ENCODE assay signal across 12 mouse cellular contexts in the genomic region with DNA sequence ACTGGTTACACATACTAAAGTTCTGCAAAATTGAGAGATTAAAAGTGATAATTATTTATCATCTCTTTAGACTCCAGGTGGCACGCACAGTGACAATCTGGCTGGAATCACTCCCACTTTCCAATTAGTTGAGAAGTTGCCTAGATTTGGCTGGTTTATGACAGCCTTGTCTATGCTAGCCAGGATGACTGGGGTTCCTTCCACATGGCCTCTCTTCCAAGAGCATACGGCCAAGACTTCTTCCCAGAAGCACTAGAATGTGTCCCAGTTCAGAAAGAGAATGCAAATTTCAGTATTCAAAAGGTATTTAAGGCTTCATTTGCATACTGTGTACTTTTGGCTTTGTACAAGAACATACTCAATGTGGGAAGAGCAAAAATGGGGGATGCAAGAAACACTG.
DNase-seq lines count a peak whose midpoint lies in the region; ATAC-seq lines count a peak whose summit lies in the region.
"Had no signal": no experiment of that assay in that cellular context is flagged by ENCODE, and none has a peak within 500 bp of the region (broad histone marks: within the 10 kb centered on the region; RNA-seq: fewer than 3 reads in every experiment).

No protein-coding gene starts in this region.

- H3K27ac ChIP-seq in forebrain, embryonic 13.5 days: no peak overlapping the region
- H3K27ac ChIP-seq in forebrain, embryonic 12.5 days: no peak overlapping the region
- H3K27ac ChIP-seq in limb, embryonic 10.5 days: no peak overlapping the region
- H3K27ac ChIP-seq: heart, embryonic 13.5 days; liver, embryonic 13.5 days had no signal

- 63% methylated on average over 2 of the region's 2 CpGs for WGBS in forebrain, embryonic 13.5 days
- 78% methylated on average over 2 of the region's 2 CpGs for WGBS in forebrain, embryonic 12.5 days
- 78% methylated on average over 2 of the region's 2 CpGs for WGBS in limb, embryonic 10.5 days

- DNase-seq in cerebellum, adult 9-11 months: peak; percentile 61
- DNase-seq in layer of hippocampus, adult 9-10 months (ENCODE audit: low spot score): peak; percentile 59
- DNase-seq in right cerebral cortex, adult 2 months (ENCODE audit: low spot score in 2 of 2): peak; percentile 22 to 29
- DNase-seq in thymus, postnatal 25 days: no peak
- DNase-seq in limb, embryonic 10.5 days (ENCODE audit: low spot score): no peak
- DNase-seq in lung, postnatal 4 days: no peak
- DNase-seq: gastrocnemius, postnatal 14 days; liver, embryonic 13.5 days; retina, postnatal 1 day had no signal

- no peaks in the 10 kb centered on the region for H3K27me3 ChIP-seq in forebrain, embryonic 13.5 days
- H3K27me3 ChIP-seq in forebrain, embryonic 12.5 days: no peaks in the 10 kb centered on the region
- H3K27me3 ChIP-seq in limb, embryonic 10.5 days (ENCODE audit: low read depth, poor library complexity, severe bottlenecking): no peaks in the 10 kb centered on the region
- H3K27me3 ChIP-seq: heart, embryonic 13.5 days; liver, embryonic 13.5 days had no signal

- no peak overlapping the region for H3K4me3 ChIP-seq in forebrain, embryonic 13.5 days
- no peak overlapping the region for H3K4me3 ChIP-seq in forebrain, embryonic 12.5 days (replicated peaks)
- H3K4me3 ChIP-seq in limb, embryonic 10.5 days: no peak overlapping the region
- H3K4me3 ChIP-seq: heart, embryonic 13.5 days; liver, embryonic 13.5 days had no signal

- H3K36me3 ChIP-seq in forebrain, embryonic 13.5 days (ENCODE audit: poor library complexity, severe bottlenecking): no peaks in the 10 kb centered on the region
- no peaks in the 10 kb centered on the region for H3K36me3 ChIP-seq in forebrain, embryonic 12.5 days (replicated peaks)
- no peaks in the 10 kb centered on the region for H3K36me3 ChIP-seq in limb, embryonic 10.5 days
- H3K36me3 ChIP-seq: heart, embryonic 13.5 days; liver, embryonic 13.5 days had no signal

- H3K4me1 ChIP-seq in forebrain, embryonic 13.5 days: no peaks in the 10 kb centered on the region
- H3K4me1 ChIP-seq in forebrain, embryonic 12.5 days: no peaks in the 10 kb centered on the region
- H3K4me1 ChIP-seq in limb, embryonic 10.5 days: no peaks in the 10 kb centered on the region
- H3K4me1 ChIP-seq: heart, embryonic 13.5 days; liver, embryonic 13.5 days had no signal

- H3K9me3 ChIP-seq in forebrain, embryonic 13.5 days (replicated peaks): no peaks in the 10 kb centered on the region
- H3K9me3 ChIP-seq in forebrain, embryonic 12.5 days: no peaks in the 10 kb centered on the region
- H3K9me3 ChIP-seq in limb, embryonic 10.5 days (replicated peaks): no peaks in the 10 kb centered on the region
- H3K9me3 ChIP-seq: heart, embryonic 13.5 days; liver, embryonic 13.5 days had no signal

- ATAC-seq in forebrain, embryonic 13.5 days: peak; percentile 92
- no peak for ATAC-seq in forebrain, embryonic 12.5 days (ENCODE audit: low FRiP score)

- no peak overlapping the region for H3K9ac ChIP-seq in forebrain, embryonic 13.5 days
- no peak overlapping the region for H3K9ac ChIP-seq in forebrain, embryonic 12.5 days
- H3K9ac ChIP-seq: heart, embryonic 13.5 days; liver, embryonic 13.5 days had no signal

- H3K4me2 ChIP-seq in forebrain, embryonic 13.5 days: no peak overlapping the region
- no peak overlapping the region for H3K4me2 ChIP-seq in forebrain, embryonic 12.5 days
- H3K4me2 ChIP-seq: heart, embryonic 13.5 days; liver, embryonic 13.5 days had no signal

Comparison
In these comparisons a context has a peak if more than half of its experiments do, and no peak if none do; other contexts are left out.
1. DNase-seq: peak in cerebellum, adult 9-11 months (single experiment), layer of hippocampus, adult 9-10 months (single experiment) and right cerebral cortex, adult 2 months (2 of 2); none in thymus, postnatal 25 days (single experiment), limb, embryonic 10.5 days (single experiment) and lung, postnatal 4 days (0 of 2).